Mouse (Mus musculus) testis, adult 2 months (tissue): ENCODE data around the gene Slc25a47. TPM values are rescaled to one million over a fixed set of nuclear protein-coding genes. Genes with fewer than 3 reads are reported as not detected.

Source experiments
- H3K27ac ChIP-seq: fragments of 200-500 bp; 2 replicates; pipeline ENCODE4 v1.5.1; 2012; ENCODE audit warnings: low read depth, low read length; ENCODE audit not compliant: control insufficient read depth, insufficient read depth
- H3K27me3 ChIP-seq: fragments of 200-500 bp; 2 replicates; pipeline ENCODE4 v1.6.1; 2012; ENCODE audit warnings: mild to moderate bottlenecking, low read length, moderate library complexity; ENCODE audit not compliant: control insufficient read depth, insufficient read depth
- H3K36me3 ChIP-seq: fragments of 200-500 bp; 2 replicates; pipeline ENCODE4 v1.6.1; 2012; ENCODE audit warnings: mild to moderate bottlenecking, low read length; ENCODE audit not compliant: control insufficient read depth, insufficient read depth
- H3K4me1 ChIP-seq: fragments of 200-500 bp; 2 replicates; pipeline ENCODE4 v1.6.1; 2012; ENCODE audit warnings: low read length; ENCODE audit not compliant: control insufficient read depth, insufficient read depth
- H3K4me3 ChIP-seq: fragments of 200-500 bp; 2 replicates; pipeline ENCODE4 v1.5.1; 2012; ENCODE audit warnings: low read depth, mild to moderate bottlenecking, low read length, moderate library complexity, mixed read lengths; ENCODE audit not compliant: control insufficient read depth
- CTCF ChIP-seq: fragments of 200-500 bp; IDR thresholded peaks from 2 replicates; pipeline ENCODE4 v1.5.1; 2012; ENCODE audit warnings: low read depth, mild to moderate bottlenecking, inconsistent platforms, low read length, moderate library complexity; ENCODE audit not compliant: control insufficient read depth, insufficient read depth, insufficient replicate concordance
- POLR2A ChIP-seq: fragments of 200-500 bp; IDR thresholded peaks from 2 replicates; pipeline ENCODE4 v1.6.1; 2012; ENCODE audit warnings: low read depth, mild to moderate bottlenecking, inconsistent platforms, low read length, moderate library complexity; ENCODE audit not compliant: control insufficient read depth
- polyA plus RNA-seq: library from polyadenylated mRNA; depleted of rRNA; stranded (reverse); fragments of >200 nt; gene quantifications from 2 replicates; pipeline ENCODE4 v1.2.3, GENCODE M21; 2012

Gene Slc25a47
- polyA plus RNA-seq, 1 experiment, result 6.8 TPM

DNA sequence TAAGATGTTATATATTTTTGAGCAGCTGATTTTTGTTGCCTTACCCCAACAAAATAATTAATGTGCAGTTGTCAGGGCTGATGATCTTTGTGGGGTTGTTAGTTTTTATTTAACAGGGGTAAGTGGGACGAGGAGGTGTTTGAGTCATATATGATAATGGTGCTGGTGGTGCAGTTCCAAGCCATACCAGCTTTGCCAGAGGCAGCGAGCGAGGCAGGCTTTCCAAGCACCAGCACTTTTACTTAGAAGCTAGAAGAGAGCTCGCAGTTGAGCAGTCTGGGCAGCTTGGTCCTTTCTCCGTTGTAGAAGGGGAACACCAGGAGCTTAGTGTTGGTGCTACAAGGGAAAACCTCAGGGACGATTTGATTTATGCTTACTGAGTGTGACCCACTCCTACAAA, 23.4 kb upstream of the Slc25a47 start:
- Histone ChIP-seq H3K4me3 (no peak overlapping the region), H3K36me3 (peaks cover 2% of the 10 kb centered on the region), H3K27me3 (no peaks in the 10 kb centered on the region), H3K27ac (no peak overlapping the region), H3K4me1 (no peaks in the 10 kb centered on the region)
- TF ChIP-seq POLR2A (no peak), CTCF (no peak)

DNA sequence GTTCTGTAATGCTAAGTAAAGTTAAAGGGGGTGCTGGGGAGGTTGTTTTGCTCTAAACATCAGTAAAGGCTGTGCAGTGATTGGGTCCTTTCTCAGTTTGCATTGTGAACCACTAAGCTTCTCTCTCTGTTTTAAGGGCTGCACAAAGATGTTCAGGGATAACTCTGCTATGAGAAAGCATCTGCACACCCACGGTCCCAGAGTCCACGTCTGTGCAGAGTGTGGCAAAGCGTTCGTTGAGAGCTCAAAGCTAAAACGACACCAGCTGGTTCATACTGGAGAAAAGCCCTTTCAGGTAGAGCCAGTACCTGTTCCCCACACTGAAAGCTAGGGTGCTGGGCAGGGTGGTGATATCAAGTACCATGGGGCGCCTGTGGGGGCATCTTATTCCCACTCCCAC, 21.4 kb upstream of the Slc25a47 start:
- TF ChIP-seq POLR2A, result no peak
- no peak for TF ChIP-seq CTCF
- Histone ChIP-seq H3K27me3 (no peaks in the 10 kb centered on the region), H3K27ac (no peak overlapping the region), H3K36me3 (peaks cover 2% of the 10 kb centered on the region), H3K4me1 (no peaks in the 10 kb centered on the region), H3K4me3 (no peak overlapping the region)

DNA sequence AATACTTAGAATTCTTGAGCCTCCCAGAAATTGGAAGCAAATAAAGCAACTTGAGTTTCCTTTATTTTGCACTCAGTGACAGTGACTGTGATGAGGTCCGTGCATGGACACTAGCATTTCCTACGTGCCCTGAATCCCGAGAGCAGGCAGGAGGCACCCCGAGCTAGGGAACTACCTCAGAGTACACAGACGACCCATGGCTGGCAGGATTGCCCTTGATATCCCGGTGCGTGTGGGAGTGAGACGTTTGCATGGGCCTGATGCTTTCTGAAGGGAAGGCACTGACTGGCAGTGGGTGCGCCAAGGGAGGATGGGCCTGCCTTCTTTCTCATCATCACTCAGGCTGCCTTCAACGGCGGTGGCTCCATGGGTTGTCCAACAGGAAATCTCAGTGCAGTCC, 19.3 kb upstream of the Slc25a47 start:
- Histone ChIP-seq H3K36me3 (peaks cover 2% of the 10 kb centered on the region), H3K27ac (no peak overlapping the region), H3K27me3 (no peaks in the 10 kb centered on the region), H3K4me3 (no peak overlapping the region), H3K4me1 (no peaks in the 10 kb centered on the region)
- no peak for TF ChIP-seq POLR2A
- no peak for TF ChIP-seq CTCF

DNA sequence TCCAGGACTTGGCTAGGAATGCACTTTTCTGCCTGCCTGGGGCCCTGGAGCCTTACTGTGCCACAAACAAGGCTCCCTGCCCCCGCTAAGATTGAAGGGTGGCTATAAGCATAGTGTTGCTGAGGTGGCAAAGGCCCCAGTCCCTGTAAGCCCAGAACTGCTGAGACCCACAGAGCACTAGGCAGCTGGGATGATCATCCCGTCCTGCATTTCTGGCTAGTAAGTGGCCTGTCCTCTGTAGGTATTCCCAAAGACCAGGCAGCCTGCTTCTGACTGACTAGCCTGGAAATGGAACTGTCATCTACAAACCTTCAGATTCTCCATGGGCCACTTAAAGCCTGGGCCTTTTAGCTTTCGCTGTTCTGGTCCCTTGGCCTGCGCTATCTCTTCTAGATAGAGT, 15.4 kb upstream of the Slc25a47 start:
- no peak for TF ChIP-seq POLR2A
- no peak for TF ChIP-seq CTCF
- Histone ChIP-seq H3K4me1 (no peaks in the 10 kb centered on the region), H3K27ac (no peak overlapping the region), H3K27me3 (no peaks in the 10 kb centered on the region), H3K4me3 (no peak overlapping the region), H3K36me3 (no peaks in the 10 kb centered on the region)

DNA sequence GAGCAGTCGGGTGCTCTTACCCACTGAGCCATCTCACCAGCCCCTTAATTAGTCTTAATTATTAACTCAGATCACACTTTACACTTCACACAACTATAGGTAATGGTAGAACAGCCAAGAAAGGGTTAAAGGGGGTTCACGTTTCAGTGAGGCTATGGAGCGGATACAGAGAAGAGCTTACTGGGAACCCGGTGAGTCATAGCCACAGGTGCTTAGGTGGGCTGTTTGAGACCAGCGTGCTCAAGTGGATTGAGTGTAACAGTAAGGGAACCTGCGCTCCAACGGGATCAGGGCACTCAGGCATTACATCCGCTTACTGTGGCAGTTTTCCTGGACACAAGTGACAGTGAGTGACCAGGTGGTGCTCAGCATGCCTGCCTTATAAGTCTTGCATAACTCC, 12.8 kb upstream of the Slc25a47 start:
- Histone ChIP-seq H3K27me3 (no peaks in the 10 kb centered on the region), H3K4me1 (no peaks in the 10 kb centered on the region; the same call in 1 of the 2 replicates), H3K27ac (no peak overlapping the region), H3K4me3 (no peak overlapping the region), H3K36me3 (no peaks in the 10 kb centered on the region)
- TF ChIP-seq CTCF, result no peak
- TF ChIP-seq POLR2A, result no peak

DNA sequence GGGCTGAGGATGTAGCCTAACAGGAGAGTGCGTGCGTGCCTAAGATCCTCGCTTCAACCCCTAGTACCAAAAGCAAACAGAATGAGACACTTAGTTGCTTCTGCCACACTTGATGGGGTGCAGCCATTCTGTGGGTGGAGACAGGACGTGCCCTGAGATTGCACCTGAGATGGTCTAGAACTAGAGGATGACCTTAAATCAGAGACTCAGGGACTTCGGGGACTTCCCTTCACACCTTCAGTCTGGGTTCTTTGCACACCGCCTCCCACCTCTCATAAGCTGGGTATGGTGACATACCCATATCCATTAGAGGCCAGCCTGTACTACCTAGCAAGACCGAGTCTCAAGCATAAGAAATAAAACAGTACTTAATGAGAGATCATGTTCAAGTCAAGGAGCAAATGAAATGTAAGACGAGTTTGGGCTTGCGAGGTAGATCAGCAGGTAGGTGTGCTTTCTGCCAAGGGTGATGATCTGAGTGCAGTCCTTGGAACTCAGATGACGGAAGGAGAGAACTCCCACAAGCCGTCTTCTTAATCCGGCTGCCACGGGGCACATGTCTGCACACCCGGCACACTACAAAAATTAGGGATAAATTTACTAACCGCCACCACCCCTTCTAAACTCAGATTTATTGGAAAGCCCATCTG, 11.5 kb upstream of the Slc25a47 start:
- no peaks in the 10 kb centered on the region for H3K27me3 ChIP-seq
- no peak for TF ChIP-seq POLR2A
- TF ChIP-seq CTCF, result no peak
- peaks cover 6% of the 10 kb centered on the region for H3K4me1 ChIP-seq
- H3K36me3 ChIP-seq, result no peaks in the 10 kb centered on the region
- H3K4me3 ChIP-seq, result no peak overlapping the region
- no peak overlapping the region for H3K27ac ChIP-seq

DNA sequence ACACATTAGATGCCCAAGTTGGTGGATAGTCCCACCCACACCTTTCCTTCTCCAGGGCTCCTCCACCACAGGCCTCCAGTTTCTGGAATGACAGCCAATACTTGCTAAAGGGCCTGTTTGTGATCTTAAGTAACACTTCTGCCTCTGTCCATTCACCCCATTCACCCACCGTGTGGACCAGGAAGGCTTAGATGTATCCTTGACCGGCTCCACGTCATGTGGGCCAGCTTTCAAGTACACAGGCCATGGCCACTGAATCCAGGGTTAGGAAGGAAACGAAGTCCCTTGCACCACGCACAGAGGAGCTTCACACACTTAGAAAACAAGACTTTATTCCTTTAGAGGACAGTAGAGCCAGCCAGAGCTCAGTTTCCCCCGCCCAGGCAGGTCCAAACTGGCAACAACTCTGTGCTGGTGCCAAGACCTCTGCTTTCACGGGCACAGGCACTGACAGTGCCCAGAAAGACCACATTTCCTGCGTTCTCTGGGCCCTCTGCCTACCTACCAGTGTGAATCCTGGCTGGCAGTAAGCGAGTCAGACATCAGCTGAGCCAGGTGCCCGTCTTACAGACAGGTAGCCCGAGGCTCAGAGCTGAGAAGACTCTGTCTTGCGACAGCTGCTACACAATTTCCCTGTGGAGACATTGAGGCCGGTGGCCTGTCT, 10.2 kb upstream of the Slc25a47 start:
- Histone ChIP-seq H3K4me1 (peaks cover 6% of the 10 kb centered on the region), H3K4me3 (no peak overlapping the region), H3K36me3 (no peaks in the 10 kb centered on the region), H3K27ac (no peak overlapping the region), H3K27me3 (no peaks in the 10 kb centered on the region)
- TF ChIP-seq CTCF, result no peak
- TF ChIP-seq POLR2A, result no peak

DNA sequence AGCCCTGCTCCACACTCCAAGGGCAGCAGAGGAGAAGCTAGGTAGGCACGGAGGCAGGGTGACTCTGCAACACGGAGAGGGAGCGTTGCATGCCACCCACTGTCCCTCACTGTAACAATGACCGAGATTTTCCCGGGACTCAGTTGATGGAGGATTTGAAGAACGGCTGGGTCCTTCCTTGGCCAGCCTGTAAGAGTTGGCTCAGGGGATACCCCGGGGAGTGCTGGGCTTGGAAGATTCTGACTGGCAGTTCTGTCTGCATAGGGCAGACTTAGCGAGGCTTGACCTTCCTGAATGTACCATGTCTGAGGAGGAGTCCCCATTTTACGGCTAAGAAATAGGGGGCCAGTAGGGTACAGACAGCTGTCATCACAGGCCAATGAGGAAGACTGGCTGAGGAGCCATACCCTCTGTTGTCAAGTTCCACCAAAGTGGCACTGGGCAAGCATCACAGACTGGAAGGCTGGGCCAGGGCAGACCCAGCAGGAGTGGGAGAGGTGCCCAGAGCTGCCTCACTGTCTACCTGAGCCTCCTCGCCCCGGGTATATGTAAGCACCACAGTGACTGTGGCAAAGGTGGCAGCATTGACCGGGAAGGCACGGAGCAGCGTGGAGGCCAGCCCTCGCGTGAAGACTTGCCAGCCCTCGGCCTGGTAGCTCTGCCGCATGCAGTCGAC, 9.4 kb upstream of the Slc25a47 start:
- H3K36me3 ChIP-seq, result no peaks in the 10 kb centered on the region
- no peak overlapping the region for H3K27ac ChIP-seq
- H3K4me1 ChIP-seq, result peaks cover 9% of the 10 kb centered on the region
- no peak overlapping the region for H3K4me3 ChIP-seq
- H3K27me3 ChIP-seq, result no peaks in the 10 kb centered on the region
- TF ChIP-seq CTCF (no peak), POLR2A (no peak)
